Mouse (Mus musculus) thymus, postnatal 4 days (tissue): ENCODE measurements around the gene Marcksl1.

Source experiments
- DNase-seq: peaks from one replicate; pipeline ENCODE4 v3.0.0; 2021

Gene Marcksl1

GRCm38 (mm10) chr4:129558321-129558955, 45.1 kb downstream of the Marcksl1 start:
- DNase-seq: peak; percentile 86

DNA sequence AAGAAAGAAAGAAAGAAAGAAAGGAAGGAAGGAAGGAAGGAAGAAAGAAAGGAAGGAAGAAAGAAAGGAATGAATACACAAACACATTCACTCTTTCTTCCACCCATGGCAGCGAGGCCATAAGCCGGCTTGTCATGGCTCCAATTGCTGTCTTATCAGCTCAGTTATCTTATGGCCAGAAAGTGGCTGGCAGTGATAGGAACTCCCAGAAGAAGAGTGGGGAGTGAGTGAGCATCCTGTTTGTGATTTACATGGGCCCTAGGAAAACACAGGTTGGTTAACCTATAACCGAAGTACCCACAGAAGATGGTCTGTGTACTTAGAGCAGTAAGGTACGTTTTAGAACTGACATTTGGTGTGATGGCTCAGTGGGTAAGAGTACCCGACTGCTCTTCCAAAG, 47.8 kb downstream of the Marcksl1 start:
- no peak for DNase-seq

DNA sequence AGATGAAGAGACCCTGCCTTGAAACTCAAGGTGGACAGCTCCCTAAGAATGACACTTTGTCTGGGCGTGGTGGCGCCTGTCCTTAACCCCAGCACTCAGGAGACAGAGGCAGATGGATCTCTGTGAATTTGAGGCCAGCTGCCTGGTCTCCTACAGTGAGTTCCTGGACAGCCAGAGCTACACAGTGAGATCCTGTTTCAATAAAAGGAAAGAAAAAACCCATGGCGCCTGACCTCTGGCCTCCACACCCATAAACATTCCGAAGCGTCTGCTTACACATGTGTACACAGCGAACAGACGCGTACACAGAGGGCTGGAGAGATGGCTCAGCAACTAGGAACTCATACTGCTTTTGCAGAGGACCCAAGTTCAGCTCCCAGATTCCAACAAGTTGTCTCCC, 50.3 kb downstream of the Marcksl1 start:
- no peak for DNase-seq

DNA sequence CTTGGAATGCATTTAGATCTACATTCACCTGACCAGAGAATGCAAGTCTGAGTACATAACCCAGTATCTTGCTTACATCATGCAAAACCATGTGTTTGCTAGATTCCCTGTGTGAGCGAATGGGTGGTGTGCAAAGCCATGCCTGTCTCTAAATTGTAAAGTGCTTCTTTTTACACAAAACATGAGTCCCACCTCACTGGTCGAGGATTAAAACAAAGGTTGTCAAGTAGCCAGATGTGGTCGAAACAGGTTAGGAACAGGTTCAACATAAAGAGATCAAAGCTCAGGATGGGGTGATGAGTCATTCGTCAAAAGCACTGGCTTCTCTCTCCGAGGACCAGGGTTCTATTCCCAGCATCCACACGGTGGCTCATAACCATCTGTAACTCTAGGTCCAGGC, 51.8 kb downstream of the Marcksl1 start:
- DNase-seq: no peak
